Mouse (Mus musculus) lung, adult 18-20 months (tissue): Measurements from ENCODE around the gene Bmper.

Experiments used
- DNase-seq, 2 experiments: peaks; one replicate each; pipeline ENCODE4 v3.0.0; 2022; ENCODE audit warnings: mixed read lengths in 2 of 2

Bmper gene

GRCm38 (mm10) chr9:23306226-23306625 is 83.3 kb downstream of the Bmper start:
- no peak for DNase-seq

GRCm38 (mm10) chr9:23307835-23308234 is 85.0 kb downstream of the Bmper start:
- DNase-seq = no peak

- no peak for DNase-seq
Measured at GRCm38 (mm10) chr9:23310953-23311352, 88.1 kb downstream of the Bmper start.

GRCm38 (mm10) chr9:23311956-23312355 is 89.1 kb downstream of the Bmper start:
- no peak for DNase-seq

GRCm38 (mm10) chr9:23312877-23313276 is 90.0 kb downstream of the Bmper start:
- no peak for DNase-seq

- DNase-seq = no peak
Measured at GRCm38 (mm10) chr9:23315631-23316330, 92.9 kb downstream of the Bmper start.

GRCm38 (mm10) chr9:23327830-23328229 is 105.0 kb downstream of the Bmper start:
- no peak for DNase-seq

- DNase-seq = peak; percentile 23 to 29
Measured at GRCm38 (mm10) chr9:23333041-23333622, 110.3 kb downstream of the Bmper start.

GRCm38 (mm10) chr9:23340551-23340950 is 117.7 kb downstream of the Bmper start:
- DNase-seq = no peak

- DNase-seq = no peak
Measured at GRCm38 (mm10) chr9:23341246-23341645, 118.4 kb downstream of the Bmper start.

- DNase-seq = no peak
Measured at GRCm38 (mm10) chr9:23344353-23344752, 121.5 kb downstream of the Bmper start.

GRCm38 (mm10) chr9:23345093-23345844 is 122.4 kb downstream of the Bmper start:
- no peak for DNase-seq

GRCm38 (mm10) chr9:23349603-23350002 is 126.7 kb downstream of the Bmper start:
- DNase-seq = no peak

- no peak for DNase-seq
Measured at GRCm38 (mm10) chr9:23351400-23351799, 128.5 kb downstream of the Bmper start.

GRCm38 (mm10) chr9:23352396-23352795 is 129.5 kb downstream of the Bmper start:
- no peak for DNase-seq

GRCm38 (mm10) chr9:23354201-23354820 is 131.4 kb downstream of the Bmper start:
- DNase-seq = peak in 1 of 2 experiments; percentile 4

GRCm38 (mm10) chr9:23358108-23358507 is 135.2 kb downstream of the Bmper start:
- peak in 1 of 2 experiments; percentile 24 for DNase-seq

- DNase-seq = no peak
Measured at GRCm38 (mm10) chr9:23363139-23363538, 140.3 kb downstream of the Bmper start.

- no peak for DNase-seq
Measured at GRCm38 (mm10) chr9:23363540-23363939, 140.7 kb downstream of the Bmper start.

GRCm38 (mm10) chr9:23364047-23364446 is 141.2 kb downstream of the Bmper start:
- no peak for DNase-seq

- DNase-seq = no peak
Measured at GRCm38 (mm10) chr9:23368124-23368523, 145.2 kb downstream of the Bmper start.

GRCm38 (mm10) chr9:23374789-23375460 is 152.0 kb downstream of the Bmper start:
- DNase-seq = no peak
